Comparison of ENCODE assay signal across 8 mouse cellular contexts in genomic region chr4:108833828-108834114, GRCm38 (mm10). TPM values are rescaled to one million over a fixed set of nuclear protein-coding genes. Genes with fewer than 3 reads are reported as not detected.
A peak's percentile ranks its signal among the peaks of the same experiment; 100 is the strongest.
DNase-seq lines count a peak whose midpoint lies in the region; ATAC-seq and TF ChIP-seq lines count a peak whose summit lies in the region.

No protein-coding gene starts in this region.

- WGBS in heart, embryonic 16.5 days: under 1% methylated on average over 6 of the region's 6 CpGs
- under 1% methylated on average over 6 of the region's 6 CpGs for WGBS in hindbrain, postnatal 0 days
- under 1% methylated on average over 6 of the region's 6 CpGs for WGBS in midbrain, embryonic 15.5 days

- H3K9me3 ChIP-seq in heart, embryonic 16.5 days (replicated peaks; ENCODE audit: control insufficient read depth, low read length): no peaks in the 10 kb centered on the region
- H3K9me3 ChIP-seq in hindbrain, postnatal 0 days (ENCODE audit: low read length): no peaks in the 10 kb centered on the region
- H3K9me3 ChIP-seq in midbrain, embryonic 15.5 days: no peaks in the 10 kb centered on the region

- peaks cover 37% of the 10 kb centered on the region for H3K4me1 ChIP-seq in heart, embryonic 16.5 days (ENCODE audit: control insufficient read depth, insufficient read depth, low read length)
- peaks cover 3% of the 10 kb centered on the region for H3K4me1 ChIP-seq in cortical plate, adult 2 months (ENCODE audit: control insufficient read depth, insufficient read depth, low read length)
- no peaks in the 10 kb centered on the region for H3K4me1 ChIP-seq in hindbrain, postnatal 0 days (ENCODE audit: insufficient read depth, low read length)
- peaks cover 35% of the 10 kb centered on the region for H3K4me1 ChIP-seq in midbrain, embryonic 15.5 days

- intact Hi-C loops in heart, postnatal 14 days (cut with DNase I): loop anchor here (5.0 kb wide), 1 partner anchor 51 kb away; the partner anchor contains the start of gene Zfyve9

- no peak for TF ChIP-seq POLR2A in cortical plate, adult 2 months (IDR thresholded peaks at IDR 0.05; ENCODE audit: extremely low read depth, insufficient read depth, low read length)

- H3K36me3 ChIP-seq in heart, embryonic 16.5 days (ENCODE audit: control insufficient read depth, insufficient read depth): 0 out of 2 replicates have a peak, but pooled peaks cover 1% of the 10 kb centered on the region
- H3K36me3 ChIP-seq in hindbrain, postnatal 0 days (ENCODE audit: insufficient read depth, low read length): peaks cover 3% of the 10 kb centered on the region; the same call in 1 of the 2 replicates
- 0 out of 2 replicates have a peak, but pooled peaks cover 6% of the 10 kb centered on the region for H3K36me3 ChIP-seq in midbrain, embryonic 15.5 days (replicated peaks)

- TF ChIP-seq CTCF in cortical plate, adult 2 months (IDR thresholded peaks at IDR 0.05; ENCODE audit: extremely low read depth, insufficient read depth, low read length): no peak
- no peak for TF ChIP-seq CTCF in hindbrain, postnatal 0 days (IDR thresholded peaks at IDR 0.05; ENCODE audit: low read depth)

- no peak for ATAC-seq in heart, embryonic 16.5 days (replicated peaks; ENCODE audit: extremely low read depth, insufficient read depth, low FRiP score)
- ATAC-seq in hindbrain, postnatal 0 days: no peak
- ATAC-seq in midbrain, embryonic 15.5 days (replicated peaks): no peak

- peak overlapping the region; percentile 89 for H3K4me3 ChIP-seq in heart, embryonic 16.5 days (ENCODE audit: low read length)
- H3K4me3 ChIP-seq in cortical plate, adult 2 months (ENCODE audit: insufficient read depth, low read length): peak overlapping the region; percentile 57
- H3K4me3 ChIP-seq in hindbrain, postnatal 0 days (ENCODE audit: low read length): peak overlapping the region; percentile 98
- H3K4me3 ChIP-seq in midbrain, embryonic 15.5 days: peak overlapping the region; percentile 90

- peak overlapping the region; percentile 81 for H3K4me2 ChIP-seq in heart, embryonic 16.5 days (ENCODE audit: low read depth, low read length)
- H3K4me2 ChIP-seq in hindbrain, postnatal 0 days (ENCODE audit: low read depth, low read length): peak overlapping the region; percentile 72
- peak overlapping the region; percentile 58 for H3K4me2 ChIP-seq in midbrain, embryonic 15.5 days

- H3K27ac ChIP-seq in heart, embryonic 16.5 days (ENCODE audit: low read length): peak overlapping the region; percentile 100
- H3K27ac ChIP-seq in cortical plate, adult 2 months (ENCODE audit: insufficient read depth, low read length): peak overlapping the region; percentile 75
- peak overlapping the region; percentile 99 for H3K27ac ChIP-seq in hindbrain, postnatal 0 days
- peak overlapping the region; percentile 99 for H3K27ac ChIP-seq in midbrain, embryonic 15.5 days

- DNase-seq in heart, postnatal 14 days: no peak
- no peak for DNase-seq in hindbrain, postnatal 0 days (ENCODE audit: low spot score)
- DNase-seq in layer of hippocampus, adult 9-11 months: no peak
- DNase-seq in cerebellum, adult 8-10 months: no peak
- no peak for DNase-seq in adipocyte (ENCODE audit: low spot score)

- H3K27me3 ChIP-seq in heart, embryonic 16.5 days (ENCODE audit: control insufficient read depth, insufficient read depth, low read length): no peaks in the 10 kb centered on the region
- H3K27me3 ChIP-seq in hindbrain, postnatal 0 days (ENCODE audit: insufficient read depth, low read length): no peaks in the 10 kb centered on the region
- H3K27me3 ChIP-seq in midbrain, embryonic 15.5 days (replicated peaks): no peaks in the 10 kb centered on the region

- peak overlapping the region; percentile 89 for H3K9ac ChIP-seq in heart, embryonic 16.5 days (ENCODE audit: low read length)
- H3K9ac ChIP-seq in hindbrain, postnatal 0 days (replicated peaks; ENCODE audit: low read length): peak overlapping the region; percentile 99
- H3K9ac ChIP-seq in midbrain, embryonic 15.5 days: peak overlapping the region; percentile 92

RNA-seq across cellular contexts. Expression of gene Btf3l4, which starts 0.4 kb away (rescaled TPM):
- 141 and 143 TPM in 2 replicates for polyA plus RNA-seq in heart, embryonic 16.5 days (2015; fragmentation: Nextera tagmentation; extraction: Ambion mirVana)
- 10 to 100 TPM; 75.5 to 84.6 TPM for total RNA-seq in heart, postnatal 14 days (2021)
- 81.4 and 82.5 TPM in 2 replicates for polyA plus RNA-seq in cortical plate, adult 2 months (2012; rRNA removed)
- total RNA-seq in hindbrain, postnatal 0 days (2014; rRNA removed): 80.6 and 89.6 TPM in 2 replicates
- polyA plus RNA-seq in hindbrain, postnatal 0 days (2015; fragmentation: Nextera tagmentation; extraction: Ambion mirVana): 149 and 152 TPM in 2 replicates
- polyA plus RNA-seq in midbrain, embryonic 15.5 days (2015; fragmentation: Nextera tagmentation; extraction: Ambion mirVana): 167 and 179 TPM in 2 replicates

RNA-seq across cellular contexts. Expression of gene Txndc12, which starts 0.6 kb away (rescaled TPM):
- 111 and 113 TPM in 2 replicates for polyA plus RNA-seq in heart, embryonic 16.5 days (2015; fragmentation: Nextera tagmentation; extraction: Ambion mirVana)
- total RNA-seq in heart, postnatal 14 days (2021): 10 to 100 TPM; 30.4 to 38.0 TPM
- 42.5 and 43.9 TPM in 2 replicates for polyA plus RNA-seq in cortical plate, adult 2 months (2012; rRNA removed)
- 38.1 and 41.3 TPM in 2 replicates for total RNA-seq in hindbrain, postnatal 0 days (2014; rRNA removed)
- 68.2 and 73.3 TPM in 2 replicates for polyA plus RNA-seq in hindbrain, postnatal 0 days (2015; fragmentation: Nextera tagmentation; extraction: Ambion mirVana)
- 63.8 and 67.4 TPM in 2 replicates for polyA plus RNA-seq in midbrain, embryonic 15.5 days (2015; fragmentation: Nextera tagmentation; extraction: Ambion mirVana)

RNA-seq across cellular contexts. Expression of gene Kti12, which starts 13.8 kb away (rescaled TPM):
- polyA plus RNA-seq in heart, embryonic 16.5 days (2015; fragmentation: Nextera tagmentation; extraction: Ambion mirVana): 28.3 and 30.1 TPM in 2 replicates
- 10 to 100 TPM; 17.7 to 20.0 TPM for total RNA-seq in heart, postnatal 14 days (2021)
- 18.3 and 18.4 TPM in 2 replicates for polyA plus RNA-seq in cortical plate, adult 2 months (2012; rRNA removed)
- 34.5 and 34.8 TPM in 2 replicates for total RNA-seq in hindbrain, postnatal 0 days (2014; rRNA removed)
- 29.4 and 29.7 TPM in 2 replicates for polyA plus RNA-seq in hindbrain, postnatal 0 days (2015; fragmentation: Nextera tagmentation; extraction: Ambion mirVana)
- polyA plus RNA-seq in midbrain, embryonic 15.5 days (2015; fragmentation: Nextera tagmentation; extraction: Ambion mirVana): 24.1 and 24.4 TPM in 2 replicates

RNA-seq across cellular contexts. Expression of gene A730015C16Rik, which starts 14.6 kb away (rescaled TPM):
- polyA plus RNA-seq in heart, embryonic 16.5 days (2015; fragmentation: Nextera tagmentation; extraction: Ambion mirVana): 1.00 and 1.2 TPM in 2 replicates
- not detected for total RNA-seq in heart, postnatal 14 days (2021)
- polyA plus RNA-seq in cortical plate, adult 2 months (2012; rRNA removed): 0.32 TPM in 1 of 2 replicates, not detected in the other
- total RNA-seq in hindbrain, postnatal 0 days (2014; rRNA removed): 1.4 TPM in 1 of 2 replicates, not detected in the other
- 1.2 and 1.6 TPM in 2 replicates for polyA plus RNA-seq in hindbrain, postnatal 0 days (2015; fragmentation: Nextera tagmentation; extraction: Ambion mirVana)
- 1.3 and 1.9 TPM in 2 replicates for polyA plus RNA-seq in midbrain, embryonic 15.5 days (2015; fragmentation: Nextera tagmentation; extraction: Ambion mirVana)

RNA-seq across cellular contexts. Expression of gene Rab3b, which starts 45.1 kb away (rescaled TPM):
- 4.3 and 4.6 TPM in 2 replicates for polyA plus RNA-seq in heart, embryonic 16.5 days (2015; fragmentation: Nextera tagmentation; extraction: Ambion mirVana)
- total RNA-seq in heart, postnatal 14 days (2021): under 1 TPM; 0.22 to 0.36 TPM
- 107 and 115 TPM in 2 replicates for polyA plus RNA-seq in cortical plate, adult 2 months (2012; rRNA removed)
- 76.3 and 99.1 TPM in 2 replicates for total RNA-seq in hindbrain, postnatal 0 days (2014; rRNA removed)
- 289 and 314 TPM in 2 replicates for polyA plus RNA-seq in hindbrain, postnatal 0 days (2015; fragmentation: Nextera tagmentation; extraction: Ambion mirVana)
- 141 and 148 TPM in 2 replicates for polyA plus RNA-seq in midbrain, embryonic 15.5 days (2015; fragmentation: Nextera tagmentation; extraction: Ambion mirVana)
